Mouse (Mus musculus): ENCODE data around the gene Gcnt1. TPM values are rescaled to one million over a fixed set of nuclear protein-coding genes. Genes with fewer than 3 reads are reported as not detected.

Gcnt1 gene
- polyA plus RNA-seq, 2 experiments: 14.6 to 26.0 TPM

DNA sequence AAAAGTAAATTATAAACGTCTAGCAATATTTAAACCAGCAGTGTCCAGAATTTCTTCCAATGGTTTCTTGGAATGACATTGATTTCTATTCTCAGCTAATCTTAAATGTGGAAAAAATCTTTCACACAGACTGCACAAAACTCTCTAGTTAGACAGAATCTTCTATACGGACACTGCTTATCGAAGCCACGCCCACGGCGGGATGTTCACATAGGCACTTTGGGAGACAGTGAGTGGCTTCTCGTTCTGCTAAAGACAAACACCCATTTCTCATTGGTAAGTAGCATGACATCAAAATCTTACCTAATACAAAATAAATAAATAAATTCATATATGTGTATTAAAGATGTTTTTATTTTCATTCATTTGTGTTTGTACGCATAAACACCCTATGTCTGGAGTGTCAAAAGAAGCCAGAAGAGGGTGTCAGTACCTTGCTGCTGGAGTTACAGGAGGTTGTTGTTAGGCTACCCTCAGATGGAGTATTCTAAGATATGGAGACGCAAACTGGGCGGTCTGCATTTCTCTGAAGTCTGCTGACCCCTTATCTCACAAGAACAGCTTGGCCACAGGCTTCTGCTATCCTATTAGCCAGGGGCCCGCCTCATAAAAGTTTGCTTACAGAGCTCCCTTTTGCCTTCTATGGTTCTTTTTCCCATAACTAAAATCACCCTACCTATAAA lies 49.5 kb downstream of the Gcnt1 start:
- DNase-seq (ENCODE audit: low read depth in 3 of 3, low spot score in 3 of 3): peak; percentile 94 to 97 (median 95)

GRCm38 (mm10) chr19:17319770-17320169 lies 52.9 kb downstream of the Gcnt1 start:
- no peak for DNase-seq (ENCODE audit: low read depth in 3 of 3, low spot score in 3 of 3)
- Histone ChIP-seq H3K4me2 (ENCODE audit: low read depth) (no peak overlapping the region), H3K27me3 (ENCODE audit: control insufficient read depth, insufficient read depth, low read length) (no peaks in the 10 kb centered on the region), H3K4me1 (replicated peaks; ENCODE audit: control insufficient read depth in 2 of 2, insufficient read depth in 2 of 2, low read length in 1 of 2) (peaks cover 29 to 33% of the 10 kb centered on the region in 2 experiments), H3K27ac (no peak overlapping the region; the same call in 1 of the 2 replicates), H3K9me3 (ENCODE audit: control insufficient read depth, low read length) (no peaks in the 10 kb centered on the region), H3K4me3 (ENCODE audit: insufficient read depth in 1 of 2, low read depth in 2 of 2, low read length in 2 of 2) (no peak overlapping the region), H3K36me3 (replicated peaks; ENCODE audit: control insufficient read depth, insufficient read depth, low read depth) (no peaks in the 10 kb centered on the region), H3K9ac (replicated peaks) (no peak overlapping the region)
- TF ChIP-seq CTCF (IDR thresholded peaks at IDR 0.05; ENCODE audit: low read depth) (no peak), EP300 (IDR thresholded peaks at IDR 0.05; ENCODE audit: low read depth) (no peak)
- WGBS (ENCODE audit: insufficient replicate concordance): 72% methylated on average over 4 of the region's 4 CpGs
- no peak for ATAC-seq (ENCODE audit: insufficient read depth)

More for the DNA sequence above, 49.5 kb downstream of the Gcnt1 start:
- 15% methylated on average over 11 of the region's 11 CpGs for WGBS (ENCODE audit: insufficient replicate concordance)
- Histone ChIP-seq H3K9me3 (ENCODE audit: control insufficient read depth, low read length) (no peaks in the 10 kb centered on the region), H3K4me3 (ENCODE audit: insufficient read depth in 1 of 2, low read depth in 2 of 2, low read length in 2 of 2) (peak overlapping the region in 1 of 2 experiments; percentile 46; a peak in 2 of 4 replicates), H3K4me2 (ENCODE audit: low read depth) (peak overlapping the region; percentile 85), H3K36me3 (replicated peaks; ENCODE audit: control insufficient read depth, insufficient read depth, low read depth) (peaks cover 16% of the 10 kb centered on the region), H3K27me3 (ENCODE audit: control insufficient read depth, insufficient read depth, low read length) (no peaks in the 10 kb centered on the region), H3K9ac (replicated peaks) (peak overlapping the region; percentile 81), H3K27ac (peak overlapping the region; percentile 99), H3K4me1 (replicated peaks; ENCODE audit: control insufficient read depth in 2 of 2, insufficient read depth in 2 of 2, low read length in 1 of 2) (peaks cover 46 to 53% of the 10 kb centered on the region in 2 experiments)
- peak; percentile 98 for TF ChIP-seq EP300 (IDR thresholded peaks at IDR 0.05; ENCODE audit: low read depth)
- TF ChIP-seq CTCF (IDR thresholded peaks at IDR 0.05; ENCODE audit: low read depth): peak; percentile 71
- ATAC-seq (ENCODE audit: insufficient read depth): peak; percentile 98

- no peak overlapping the region for H3K9ac ChIP-seq (replicated peaks)
- H3K27ac ChIP-seq: no peak overlapping the region
- H3K4me2 ChIP-seq (ENCODE audit: low read depth): no peak overlapping the region
- TF ChIP-seq CTCF (IDR thresholded peaks at IDR 0.05; ENCODE audit: low read depth) (no peak), EP300 (IDR thresholded peaks at IDR 0.05; ENCODE audit: low read depth) (no peak)
- ATAC-seq (ENCODE audit: insufficient read depth) (no peak), DNase-seq (ENCODE audit: low read depth in 3 of 3, low spot score in 3 of 3) (no peak)
- H3K9me3 ChIP-seq (ENCODE audit: control insufficient read depth, low read length): no peaks in the 10 kb centered on the region
- H3K4me1 ChIP-seq (replicated peaks; ENCODE audit: control insufficient read depth in 2 of 2, insufficient read depth in 2 of 2, low read length in 1 of 2): peaks cover 20 to 22% of the 10 kb centered on the region in 2 experiments
- no peak overlapping the region for H3K4me3 ChIP-seq (ENCODE audit: insufficient read depth in 1 of 2, low read depth in 2 of 2, low read length in 2 of 2)
- WGBS (ENCODE audit: insufficient replicate concordance): 44% methylated on average over 3 of the region's 3 CpGs
- H3K36me3 ChIP-seq (replicated peaks; ENCODE audit: control insufficient read depth, insufficient read depth, low read depth): no peaks in the 10 kb centered on the region
- no peaks in the 10 kb centered on the region for H3K27me3 ChIP-seq (ENCODE audit: control insufficient read depth, insufficient read depth, low read length)
Observed at GRCm38 (mm10) chr19:17318733-17319132, 53.9 kb downstream of the Gcnt1 start.

DNA sequence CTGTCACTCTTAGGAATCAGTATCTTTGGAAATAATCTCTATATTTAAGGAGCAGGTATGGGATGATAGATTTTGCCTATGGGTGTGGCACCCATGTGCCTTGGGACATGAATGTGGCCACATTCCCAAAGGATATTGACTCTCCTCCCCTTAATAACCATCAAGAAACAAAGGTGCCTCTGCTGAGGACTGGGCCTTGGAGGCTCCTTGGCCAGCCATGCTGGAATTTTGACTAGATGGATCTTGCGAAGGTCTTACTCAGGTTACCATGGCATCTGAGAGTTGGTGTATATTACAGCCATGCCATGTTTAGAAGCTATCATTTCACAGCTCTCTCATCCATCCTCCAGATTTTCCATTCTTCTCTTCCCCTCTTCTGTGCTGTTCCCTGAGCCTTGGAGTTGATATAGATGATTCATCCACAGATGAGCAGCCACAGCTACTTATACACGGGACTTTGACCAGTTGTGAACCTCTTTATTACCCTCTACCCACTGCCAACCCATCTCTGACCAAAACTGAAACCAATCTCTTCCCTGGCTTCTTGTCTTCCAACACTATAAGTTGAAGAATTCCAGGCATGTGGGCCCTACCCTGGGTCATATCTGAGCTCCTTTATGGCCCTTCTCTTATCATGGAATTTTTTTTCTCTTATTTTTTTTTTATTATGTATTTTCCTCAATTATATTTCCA lies 56.2 kb downstream of the Gcnt1 start:
- ATAC-seq (ENCODE audit: insufficient read depth) (no peak), DNase-seq (ENCODE audit: low read depth in 3 of 3, low spot score in 3 of 3) (no peak)
- Histone ChIP-seq H3K27me3 (ENCODE audit: control insufficient read depth, insufficient read depth, low read length) (no peaks in the 10 kb centered on the region), H3K9ac (replicated peaks) (no peak overlapping the region), H3K4me3 (ENCODE audit: insufficient read depth in 1 of 2, low read depth in 2 of 2, low read length in 2 of 2) (no peak overlapping the region), H3K4me1 (replicated peaks; ENCODE audit: control insufficient read depth in 2 of 2, insufficient read depth in 2 of 2, low read length in 1 of 2) (peaks cover 15 to 22% of the 10 kb centered on the region in 2 experiments), H3K27ac (no peak overlapping the region), H3K9me3 (ENCODE audit: control insufficient read depth, low read length) (no peaks in the 10 kb centered on the region), H3K4me2 (ENCODE audit: low read depth) (no peak overlapping the region), H3K36me3 (replicated peaks; ENCODE audit: control insufficient read depth, insufficient read depth, low read depth) (no peaks in the 10 kb centered on the region)
- WGBS (ENCODE audit: insufficient replicate concordance): 87% methylated on average over 2 of the region's 2 CpGs
- no peak for TF ChIP-seq CTCF (IDR thresholded peaks at IDR 0.05; ENCODE audit: low read depth)
- TF ChIP-seq EP300 (IDR thresholded peaks at IDR 0.05; ENCODE audit: low read depth): no peak

DNA sequence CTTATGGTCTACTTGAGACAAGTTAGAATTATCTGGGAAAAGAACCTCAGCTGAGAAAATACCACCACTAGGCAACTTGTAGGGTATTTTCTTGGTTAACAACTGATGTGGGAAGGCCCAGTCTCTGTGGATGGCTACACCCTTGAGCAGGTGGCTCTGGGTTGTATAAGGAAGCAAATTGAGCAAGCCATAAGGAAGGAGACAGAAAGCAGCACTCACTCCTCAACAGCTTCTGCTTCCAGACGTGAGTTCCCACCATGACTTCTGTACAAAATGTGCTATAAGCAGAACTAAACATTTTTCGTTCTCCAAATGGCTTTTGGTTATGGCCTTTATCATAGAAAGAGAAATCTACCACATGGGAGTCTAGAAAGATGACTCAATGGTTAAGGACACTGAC lies 58.2 kb downstream of the Gcnt1 start:
- Histone ChIP-seq H3K4me3 (ENCODE audit: insufficient read depth in 1 of 2, low read depth in 2 of 2, low read length in 2 of 2) (no peak overlapping the region), H3K9me3 (ENCODE audit: control insufficient read depth, low read length) (no peaks in the 10 kb centered on the region), H3K4me1 (replicated peaks; ENCODE audit: control insufficient read depth in 2 of 2, insufficient read depth in 2 of 2, low read length in 1 of 2) (peaks cover 7 to 19% of the 10 kb centered on the region in 2 experiments), H3K27me3 (ENCODE audit: control insufficient read depth, insufficient read depth, low read length) (no peaks in the 10 kb centered on the region), H3K27ac (no peak overlapping the region), H3K9ac (replicated peaks) (no peak overlapping the region), H3K36me3 (replicated peaks; ENCODE audit: control insufficient read depth, insufficient read depth, low read depth) (no peaks in the 10 kb centered on the region), H3K4me2 (ENCODE audit: low read depth) (no peak overlapping the region)
- DNase-seq (ENCODE audit: low read depth in 3 of 3, low spot score in 3 of 3) (no peak), ATAC-seq (ENCODE audit: insufficient read depth) (no peak)
- WGBS (ENCODE audit: insufficient replicate concordance): 50% methylated on average over 2 of the region's 2 CpGs
- TF ChIP-seq EP300 (IDR thresholded peaks at IDR 0.05; ENCODE audit: low read depth): no peak
- no peak for TF ChIP-seq CTCF (IDR thresholded peaks at IDR 0.05; ENCODE audit: low read depth)
